Mouse (Mus musculus) CH12.LX (cell line): ENCODE measurements around the gene Tnp2. TPM values are rescaled to one million over a fixed set of nuclear protein-coding genes. Genes with fewer than 3 reads are reported as not detected.

Source experiments
- DNase-seq: peaks from one replicate; pipeline ENCODE4 v3.0.0-alpha.2; 2013; ENCODE audit errors: extremely low read depth
- H3K27ac ChIP-seq: 2 replicates; pipeline ENCODE4 v1.5.1; 2012; ENCODE audit warnings: low read depth, mild to moderate bottlenecking, control low read depth, moderate library complexity; ENCODE audit not compliant: insufficient read depth
- H3K27me3 ChIP-seq: replicated peaks from 2 replicates; pipeline ENCODE3; 2012; ENCODE audit warnings: inconsistent platforms
- H3K36me3 ChIP-seq, 2 experiments: replicated peaks in 1 of 2; 2 replicates each; pipeline versions ENCODE3 to v1.6.1; 2012; ENCODE audit warnings: inconsistent platforms in 1 of 2, low read length in 1 of 2, mild to moderate bottlenecking in 1 of 2, mixed read lengths in 1 of 2, moderate library complexity in 1 of 2; ENCODE audit not compliant: control insufficient read depth in 1 of 2, insufficient read depth in 1 of 2
- H3K4me1 ChIP-seq, 2 experiments: 2 replicates each; pipeline ENCODE4 v1.6.1; 2012; ENCODE audit warnings: inconsistent platforms in 1 of 2, moderate library complexity in 1 of 2; ENCODE audit not compliant: insufficient read depth in 2 of 2, control insufficient read depth in 1 of 2
- H3K4me2 ChIP-seq: 2 replicates; pipeline ENCODE4 v1.6.1; 2012; ENCODE audit warnings: low read depth, mild to moderate bottlenecking, control low read depth; ENCODE audit not compliant: poor library complexity, insufficient read depth, severe bottlenecking
- H3K4me3 ChIP-seq, 3 experiments: fragments of 150-350 bp in 1 of 3; sonication (generic) in 1 of 3; replicated peaks in 1 of 3; 2 replicates each; pipeline versions ENCODE3 to v1.5.1; 2011 to 2012; ENCODE audit warnings: low read depth in 2 of 3, low read length in 2 of 3, mild to moderate bottlenecking in 2 of 3, moderate library complexity in 2 of 3, control low read depth in 1 of 3, improper control_type of control experiment in 1 of 3, inconsistent platforms in 1 of 3, mixed read lengths in 1 of 3; ENCODE audit not compliant: poor library complexity in 1 of 3
- H3K79me2 ChIP-seq: replicated peaks from 2 replicates; pipeline ENCODE4 v1.6.1; 2012; ENCODE audit warnings: mild to moderate bottlenecking, moderate library complexity; ENCODE audit not compliant: control insufficient read depth, poor library complexity, insufficient read depth, severe bottlenecking; ENCODE audit errors: extremely low read depth
- H3K9ac ChIP-seq: 2 replicates; pipeline ENCODE4 v1.6.1; 2012; ENCODE audit warnings: low read depth, mild to moderate bottlenecking, control low read depth, moderate library complexity; ENCODE audit not compliant: insufficient read depth
- H3K9me3 ChIP-seq: replicated peaks from 2 replicates; pipeline ENCODE3; 2012; ENCODE audit warnings: low read length, inconsistent platforms, mixed read lengths
- BHLHE40 ChIP-seq: IDR thresholded peaks from 2 replicates; pipeline ENCODE4 v1.6.1; 2011; ENCODE audit warnings: mild to moderate bottlenecking, low read depth, low read length, improper control_type of control experiment
- CHD2 ChIP-seq: IDR thresholded peaks from 2 replicates; pipeline ENCODE4 v1.6.1; 2011; ENCODE audit warnings: low read length, improper control_type of control experiment
- E2F4 ChIP-seq: IDR thresholded peaks from 2 replicates; pipeline ENCODE4 v1.6.1; 2011; ENCODE audit warnings: low read depth, low read length, improper control_type of control experiment; ENCODE audit not compliant: insufficient replicate concordance
- ELF1 ChIP-seq: IDR thresholded peaks from 2 replicates; pipeline ENCODE4 v1.6.1; 2014; ENCODE audit warnings: low read depth, mild to moderate bottlenecking, inconsistent platforms, low read length, improper control_type of control experiment
- EP300 ChIP-seq: IDR thresholded peaks from 2 replicates; pipeline ENCODE4 v1.6.1; 2011; ENCODE audit warnings: low read length, improper control_type of control experiment
- GABPA ChIP-seq: IDR thresholded peaks from 2 replicates; pipeline ENCODE4 v1.6.1; 2012; ENCODE audit warnings: low read depth, low read length, improper control_type of control experiment, inconsistent platforms; ENCODE audit not compliant: insufficient replicate concordance
- HCFC1 ChIP-seq: IDR thresholded peaks from 2 replicates; pipeline ENCODE4 v1.6.1; 2012; ENCODE audit warnings: low read depth, mild to moderate bottlenecking, inconsistent platforms, low read length, improper control_type of control experiment
- JUND ChIP-seq: conservative IDR thresholded peaks from 2 replicates; pipeline ENCODE4 v1.6.1; 2011; ENCODE audit warnings: low read depth, low read length, improper control_type of control experiment
- KAT2A ChIP-seq: IDR thresholded peaks from 2 replicates; pipeline ENCODE4 v1.6.1; 2012; ENCODE audit warnings: low read length, improper control_type of control experiment, inconsistent platforms; ENCODE audit not compliant: insufficient replicate concordance
- MAX ChIP-seq: IDR thresholded peaks from 2 replicates; pipeline ENCODE4 v1.6.1; 2011; ENCODE audit warnings: low read length, improper control_type of control experiment
- MEF2A ChIP-seq: IDR thresholded peaks from 2 replicates; pipeline ENCODE4 v1.6.1; 2014; ENCODE audit warnings: low read depth, mild to moderate bottlenecking, inconsistent platforms, low read length, improper control_type of control experiment, borderline replicate concordance
- MYC ChIP-seq: IDR thresholded peaks from 2 replicates; pipeline ENCODE4 v1.6.1; 2011; ENCODE audit warnings: low read depth, mild to moderate bottlenecking, improper control_type of control experiment, low read length
- NRF1 ChIP-seq: IDR thresholded peaks from 2 replicates; pipeline ENCODE4 v1.6.1; 2014; ENCODE audit warnings: low read depth, mild to moderate bottlenecking, inconsistent platforms, low read length, improper control_type of control experiment, moderate library complexity
- PAX5 ChIP-seq: IDR thresholded peaks from 2 replicates; pipeline ENCODE4 v1.6.1; 2012; ENCODE audit warnings: low read length, inconsistent platforms, mixed read lengths
- POLR2A ChIP-seq: IDR thresholded peaks from 2 replicates; pipeline ENCODE4 v1.6.1; 2011; ENCODE audit warnings: low read depth, mild to moderate bottlenecking, improper control_type of control experiment, low read length
- POLR2AphosphoS2 ChIP-seq: IDR thresholded peaks from 2 replicates; pipeline ENCODE4 v1.6.1; 2011; ENCODE audit warnings: low read depth, low read length, improper control_type of control experiment
- SIN3A ChIP-seq: IDR thresholded peaks from 2 replicates; pipeline ENCODE4 v1.6.1; 2012; ENCODE audit warnings: low read length, improper control_type of control experiment, inconsistent platforms
- SMC3 ChIP-seq: IDR thresholded peaks from 2 replicates; pipeline ENCODE4 v1.6.1; 2011; ENCODE audit warnings: low read depth, low read length, improper control_type of control experiment
- TBP ChIP-seq: conservative IDR thresholded peaks from 2 replicates; pipeline ENCODE4 v1.6.1; 2011; ENCODE audit warnings: low read depth, low read length, improper control_type of control experiment
- TCF12 ChIP-seq: IDR thresholded peaks from 2 replicates; pipeline ENCODE4 v1.6.1; 2014; ENCODE audit warnings: low read depth, mild to moderate bottlenecking, inconsistent platforms, low read length, improper control_type of control experiment
- UBTF ChIP-seq: IDR thresholded peaks from 2 replicates; pipeline ENCODE4 v1.6.1; 2012; ENCODE audit warnings: low read depth, mild to moderate bottlenecking, inconsistent platforms, low read length, improper control_type of control experiment, moderate library complexity
- ZC3H11A ChIP-seq: IDR thresholded peaks from 2 replicates; pipeline ENCODE4 v1.6.1; 2012; ENCODE audit warnings: low read depth, mild to moderate bottlenecking, inconsistent platforms, low read length, improper control_type of control experiment
- dilution Hi-C: fragments of 300-500 bp; cut with MboI; formaldehyde crosslinking; loops from 2 replicates; pipeline ENCODE4 v1.14.3; 2020; ENCODE audit warnings: low sequenced_read_pairs; ENCODE audit not compliant: extremely low pct_unique_long_range_greater_than_20kb, extremely low pct_ligation_motif_present
- in situ Hi-C: fragments of 300-500 bp; cut with MboI; formaldehyde crosslinking; loops from 3 replicates; pipeline ENCODE4 v1.14.3; 2019; ENCODE audit warnings: low sequenced_read_pairs, low pct_ligation_motif_present, low pct_unique_long_range_greater_than_20kb, mixed read lengths
- polyA plus RNA-seq: library from polyadenylated mRNA; unstranded; fragments of >175 nt; gene quantifications from 2 replicates; pipeline ENCODE4 v1.2.1, GENCODE M21; 2012; ENCODE audit warnings: low read depth; ENCODE audit not compliant: insufficient read length
- total RNA-seq, 2 experiments: library from RNA; depleted of rRNA; stranded (reverse); fragments of 300-350 nt in 1 of 2; fragments of >200 nt in 1 of 2; gene quantifications; 2 replicates each; pipeline ENCODE4 v1.2.3; 2012 to 2014

The Tnp2 gene
- total and polyA plus RNA-seq, 3 experiments = 0.25 to 0.43 TPM; not detected in 1

GRCm38 (mm10) chr16:10828461-10828805, 40.0 kb upstream of the Tnp2 start:
- no peak overlapping the region for H3K27ac ChIP-seq
- peaks cover 4% of the 10 kb centered on the region for H3K9me3 ChIP-seq
- in situ Hi-C loops = no loop called here

DNA sequence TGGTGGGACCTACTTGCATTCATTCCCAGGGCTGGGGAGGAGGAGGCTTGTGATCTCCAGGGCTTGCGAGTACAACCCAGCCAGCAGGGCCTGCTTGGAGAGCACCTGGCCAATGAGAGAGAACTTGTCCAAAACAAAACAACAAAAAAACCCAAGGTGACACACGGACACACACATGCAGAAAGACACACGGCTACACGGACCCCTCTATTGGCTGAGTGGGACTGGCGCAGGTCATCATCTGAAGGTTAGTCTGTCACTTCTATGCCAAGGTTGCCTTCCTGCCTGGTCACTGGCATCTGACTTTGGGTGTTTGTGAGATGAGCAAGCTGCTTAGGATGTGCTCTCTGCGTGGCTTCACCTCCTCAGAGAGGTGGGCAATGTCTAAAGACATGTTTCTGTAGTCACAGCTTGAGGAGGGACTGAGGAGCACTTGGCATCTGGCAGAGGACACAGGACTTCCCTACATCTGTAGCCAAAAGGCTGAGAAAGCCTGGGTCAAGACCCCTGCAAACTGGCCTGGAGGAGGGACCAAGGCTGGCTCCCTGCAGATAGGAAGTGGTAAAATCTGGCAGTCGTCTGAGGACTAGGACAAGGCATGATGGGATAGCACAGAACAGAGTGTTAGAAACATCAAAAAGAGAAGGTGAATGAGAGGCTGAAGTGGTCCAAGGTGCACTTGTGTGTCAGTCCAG, 39.5 kb upstream of the Tnp2 start:
- Histone ChIP-seq H3K27ac (no peak overlapping the region), H3K4me3 (no peak overlapping the region), H3K79me2 (no peaks in the 10 kb centered on the region), H3K27me3 (no peaks in the 10 kb centered on the region), H3K4me2 (no peak overlapping the region), H3K9ac (no peak overlapping the region), H3K9me3 (peaks cover 6% of the 10 kb centered on the region), H3K4me1 (peaks cover 3 to 4% of the 10 kb centered on the region in 2 experiments; a peak in 3 of 4 replicates), H3K36me3 (no peaks in the 10 kb centered on the region)
- TF ChIP-seq ZC3H11A (no peak), SMC3 (no peak), EP300 (no peak), POLR2A (no peak), GABPA (no peak), MEF2A (no peak), UBTF (no peak), E2F4 (no peak), POLR2AphosphoS2 (no peak), BHLHE40 (no peak), MAX (no peak), KAT2A (no peak), TCF12 (no peak), PAX5 (no peak), NRF1 (no peak), ELF1 (no peak), SIN3A (no peak), HCFC1 (no peak), JUND (no peak)
- dilution Hi-C loops (no loop called here), in situ Hi-C loops (no loop called here)
- DNase-seq = no peak

More at GRCm38 (mm10) chr16:10828461-10828805, 40.0 kb upstream of the Tnp2 start:
- H3K4me2 ChIP-seq = no peak overlapping the region
- TF ChIP-seq CHD2 (no peak), MYC (no peak), TBP (0 out of 2 replicates have a peak, but pooled peaks have one; percentile 17), ELF1 (no peak)
- TF ChIP-seq, all 38 proteins: peak for 1
- Histone ChIP-seq H3K4me1 (peaks cover 3 to 4% of the 10 kb centered on the region in 2 experiments; a peak in 3 of 4 replicates), H3K4me3 (no peak overlapping the region), H3K9ac (no peak overlapping the region), H3K36me3 (no peaks in the 10 kb centered on the region), H3K27me3 (no peaks in the 10 kb centered on the region), H3K79me2 (no peaks in the 10 kb centered on the region)
- dilution Hi-C loops = no loop called here
- no peak for DNase-seq
